Mouse (Mus musculus) midbrain, embryonic 16.5 days (tissue): ENCODE measurements around the gene D430041D05Rik. TPM values are rescaled to one million over a fixed set of nuclear protein-coding genes. Genes with fewer than 3 reads are reported as not detected.
"Not testable (repeated sequence)": the region's sequence is repeated elsewhere in the genome, so short reads cannot be mapped to it uniquely, and the experiment has no call there.

Source experiments
- ATAC-seq: fragments of 200-750 bp; cut with Nextera tagmentation; 2 replicates; pipeline ENCODE4 v1.8.0; 2017; ENCODE audit warnings: moderate TSS enrichment
- H3K27ac ChIP-seq: fragments of 300-500 bp; sonication (generic); 2 replicates; pipeline ENCODE4 v1.5.1; 2014; ENCODE audit warnings: mild to moderate bottlenecking, low read length, mixed read lengths
- H3K27me3 ChIP-seq: fragments of 300-500 bp; sonication (generic); 2 replicates; pipeline ENCODE4 v1.6.1; 2014; ENCODE audit warnings: low read depth, low read length, mixed read lengths; ENCODE audit not compliant: control insufficient read depth, insufficient read depth
- H3K36me3 ChIP-seq: fragments of 300-500 bp; sonication (generic); 2 replicates; pipeline ENCODE4 v1.6.1; 2014; ENCODE audit warnings: mild to moderate bottlenecking, low read length, moderate library complexity, mixed read lengths; ENCODE audit not compliant: control insufficient read depth, insufficient read depth
- H3K4me1 ChIP-seq: fragments of 300-500 bp; sonication (generic); 2 replicates; pipeline ENCODE4 v1.6.1; 2014; ENCODE audit warnings: mild to moderate bottlenecking, low read length, mixed read lengths; ENCODE audit not compliant: control insufficient read depth, insufficient read depth
- H3K4me2 ChIP-seq: fragments of 300-500 bp; sonication (generic); 2 replicates; pipeline ENCODE4 v1.6.1; 2014; ENCODE audit warnings: mild to moderate bottlenecking, low read length, mixed read lengths
- H3K4me3 ChIP-seq: fragments of 300-500 bp; sonication (generic); 2 replicates; pipeline ENCODE4 v1.5.1; 2014; ENCODE audit warnings: low read depth, mild to moderate bottlenecking, low read length, moderate library complexity, mixed read lengths
- H3K9ac ChIP-seq: fragments of 300-500 bp; sonication (generic); 2 replicates; pipeline ENCODE4 v1.6.1; 2014; ENCODE audit warnings: low read depth, low read length, mixed read lengths
- H3K9me3 ChIP-seq: fragments of 300-500 bp; sonication (generic); replicated peaks from 2 replicates; pipeline ENCODE4 v1.6.1; 2014; ENCODE audit warnings: mild to moderate bottlenecking, low read length, mixed read lengths; ENCODE audit not compliant: control insufficient read depth, poor library complexity, severe bottlenecking
- WGBS: fragments of 180-500 bp; shearing (Covaris S2); extraction: QIAGEN DNeasy Blood & Tissue Kit; methylation state at CpG from one replicate; pipeline ENCODE4 v1.1.7; 2014; 5-methylcytosine and 5-hydroxymethylcytosine counted together
- microRNA counts: library from miRNA; unstranded; fragments of <30 nt; microRNA quantifications from one replicate; lab custom pipeline; 2016
- microRNA-seq: library from miRNA; unstranded; fragments of <30 nt; microRNA quantifications from one replicate; pipeline ENCODE4, GENCODE M21; 2017
- polyA plus RNA-seq: library from polyadenylated mRNA; unstranded; fragments of >200 nt; fragmentation: Nextera tagmentation; extraction: Ambion mirVana; gene quantifications from 2 replicates; pipeline ENCODE4 v1.2.1, GENCODE M21; 2015

D430041D05Rik gene
- polyA plus RNA-seq, 1 experiment from 2014 or later = 9.3 TPM

GRCm38 (mm10) chr2:104097396-104097795, 313.4 kb downstream of the D430041D05Rik start:
- H3K9me3 ChIP-seq, H3K9ac ChIP-seq, H3K27me3 ChIP-seq, H3K4me3 ChIP-seq, H3K27ac ChIP-seq, ATAC-seq, H3K36me3 ChIP-seq, H3K4me1 ChIP-seq, H3K4me2 ChIP-seq: not testable (repeated sequence)
- 96% methylated on average over 4 of the region's 4 CpGs for WGBS

DNA sequence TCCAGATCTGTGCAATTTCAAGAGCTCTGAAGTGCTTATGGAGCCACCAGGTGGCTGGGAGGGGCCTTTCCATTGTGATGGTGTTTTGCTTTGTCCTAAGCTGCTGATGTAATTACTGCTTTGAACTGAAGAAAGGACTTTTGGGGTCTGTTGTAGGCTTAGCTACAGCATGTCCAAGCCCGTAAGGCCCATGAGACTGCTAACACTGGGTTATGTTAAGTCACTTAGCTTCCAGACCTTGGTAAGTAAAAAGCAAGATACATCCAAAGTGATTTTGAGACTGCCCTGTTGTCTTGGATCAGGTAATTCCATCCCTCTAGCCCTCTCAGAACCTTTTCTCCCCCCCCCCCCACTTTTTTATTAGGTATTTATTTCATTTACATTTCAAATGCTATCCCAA, 314.0 kb downstream of the D430041D05Rik start:
- H3K27ac ChIP-seq, H3K4me3 ChIP-seq, H3K4me2 ChIP-seq, H3K9ac ChIP-seq, H3K4me1 ChIP-seq, H3K9me3 ChIP-seq, H3K27me3 ChIP-seq, H3K36me3 ChIP-seq: not testable (repeated sequence)
- ATAC-seq = peak; percentile 16; the same call in 1 of the 2 replicates
- whole genome bisulfite sequencing = 58% methylated on average over 1 of the region's 1 CpGs

GRCm38 (mm10) chr2:104096256-104096655, 314.6 kb downstream of the D430041D05Rik start:
- WGBS = 37% methylated on average over 10 of the region's 10 CpGs

GRCm38 (mm10) chr2:104095741-104096213, 315.0 kb downstream of the D430041D05Rik start, which contains the start of gene Cd59a:
TSS of gene Cd59a (plus strand) at chr2:104095801.
- Histone ChIP-seq H3K9ac (peak within 1 kb of the TSS; percentile 59), H3K36me3 (no peaks in the 10 kb centered on the region), H3K9me3 (no peaks in the 10 kb centered on the region), H3K4me3 (peak within 1 kb of the TSS; percentile 37), H3K27me3 (no peaks in the 10 kb centered on the region), H3K4me1 (peaks cover 5% of the 10 kb centered on the region; the same call in 1 of the 2 replicates), H3K4me2 (peak within 1 kb of the TSS; percentile 53), H3K27ac (0 out of 2 replicates have a peak within 1 kb of the TSS, but pooled peaks have one; percentile 53)
- peak; percentile 93 for ATAC-seq
- 4% methylated on average over 15 of the region's 15 CpGs for WGBS

More at GRCm38 (mm10) chr2:104096256-104096655, 314.6 kb downstream of the D430041D05Rik start:
- Histone ChIP-seq H3K9ac (peak overlapping the region; percentile 59), H3K4me3 (peak overlapping the region; percentile 37), H3K4me2 (peak overlapping the region; percentile 53), H3K36me3 (no peaks in the 10 kb centered on the region), H3K4me1 (peaks cover 5% of the 10 kb centered on the region; the same call in 1 of the 2 replicates), H3K27me3 (no peaks in the 10 kb centered on the region), H3K9me3 (no peaks in the 10 kb centered on the region), H3K27ac (0 out of 2 replicates have a peak overlapping the region, but pooled peaks have one; percentile 53)
- peak; percentile 19; the same call in 1 of the 2 replicates for ATAC-seq

DNA sequence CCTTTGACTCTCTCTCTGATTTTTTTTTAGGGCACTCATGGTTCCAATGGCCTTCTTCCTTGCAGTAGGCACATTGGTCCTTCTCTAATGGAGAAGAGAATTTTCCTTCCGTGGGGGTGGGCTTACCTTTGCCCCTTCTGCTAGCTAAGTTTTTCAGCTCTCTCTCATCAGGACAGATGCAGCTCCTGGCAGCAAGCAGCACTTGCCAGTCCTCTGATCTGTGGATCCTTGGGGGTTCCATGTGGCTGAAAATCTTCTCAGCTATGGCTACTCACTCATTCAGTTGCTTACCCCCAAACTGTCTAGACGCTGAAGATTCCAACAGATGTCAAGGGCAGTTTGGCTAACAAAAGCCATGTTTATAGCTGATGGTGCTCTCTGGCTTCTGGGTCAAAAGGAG, 317.5 kb downstream of the D430041D05Rik start:
- no peak overlapping the region for H3K4me3 ChIP-seq
- peaks cover 5% of the 10 kb centered on the region; the same call in 1 of the 2 replicates for H3K4me1 ChIP-seq
- H3K27ac ChIP-seq = no peak overlapping the region
- H3K9me3 ChIP-seq = no peaks in the 10 kb centered on the region
- H3K9ac ChIP-seq = no peak overlapping the region
- 92% methylated on average over 2 of the region's 2 CpGs for WGBS
- no peaks in the 10 kb centered on the region for H3K36me3 ChIP-seq
- no peak for ATAC-seq
- no peak overlapping the region for H3K4me2 ChIP-seq
- no peaks in the 10 kb centered on the region for H3K27me3 ChIP-seq

MicroRNA genes within 50 kb of the gene (microRNA counts, 519-probe panel; counts per million panel counts)
- 386 counts per million, percentile 18 among the panel's probes with 10 or more counts for microRNA mmu-miR-1902 (lab: Ali Mortazavi, UCI)

Small RNAs within 50 kb of the gene (microRNA-seq; reads per million reads assigned to microRNA genes)
- not detected for gene Mir1902

Other genes starting within 250 kb of the D430041D05Rik start
- 7.3 and 7.6 TPM in 2 replicates for gene Hipk3, start 83.4 kb upstream of the D430041D05Rik start, polyA plus RNA-seq
- 91.3 and 105 TPM in 2 replicates for gene Cstf3, start 179.5 kb upstream of the D430041D05Rik start, polyA plus RNA-seq